Mouse (Mus musculus) lung, adult 2 months (tissue): ENCODE data around the gene Usp21.

ENCODE experiments used
- CTCF ChIP-seq: fragments of 200-500 bp; IDR thresholded peaks from 2 replicates; pipeline ENCODE4 v1.5.1; 2011; ENCODE audit warnings: mild to moderate bottlenecking, low read length, control low read depth; ENCODE audit not compliant: insufficient read depth
- POLR2A ChIP-seq: fragments of 200-500 bp; IDR thresholded peaks from 2 replicates; pipeline ENCODE4 v1.6.1; 2011; ENCODE audit warnings: low read depth, mild to moderate bottlenecking, control low read depth, low read length, borderline replicate concordance; ENCODE audit errors: extremely low read depth

DNA sequence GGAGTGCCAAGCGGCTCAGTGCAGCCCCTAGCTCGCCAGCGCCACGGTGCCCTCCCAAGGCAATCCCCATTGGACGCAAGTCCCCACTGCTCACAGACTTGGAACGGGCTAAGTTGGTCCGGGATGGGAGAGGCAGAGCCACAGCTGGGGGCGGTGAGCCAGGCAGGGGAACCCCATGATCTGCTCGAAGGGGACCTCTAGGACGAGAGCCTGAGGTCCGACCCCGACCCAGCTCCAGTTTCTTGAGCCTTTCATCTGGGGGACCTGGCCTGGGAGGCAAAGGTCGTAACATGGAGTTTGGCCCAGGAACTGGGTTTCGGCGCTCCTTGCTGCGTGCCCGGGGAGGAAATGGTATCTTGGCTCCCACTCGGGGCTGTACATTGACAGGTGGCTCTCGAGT, 1.3 kb downstream of the Usp21 start:
- no peak for TF ChIP-seq CTCF
- TF ChIP-seq POLR2A: no peak
